Mouse (Mus musculus) E14TG2a.4 (cell line): ENCODE measurements around the gene Rtl1.

ENCODE experiments used
- CTCF ChIP-seq: conservative IDR thresholded peaks from 2 replicates; pipeline ENCODE4 v1.5.1; 2014; ENCODE audit warnings: low read length
- NANOG ChIP-seq: IDR thresholded peaks from 2 replicates; pipeline ENCODE4 v1.6.1; 2014; ENCODE audit warnings: borderline replicate concordance, low read length, mixed read lengths
- POU5F1 ChIP-seq: IDR thresholded peaks from 2 replicates; pipeline ENCODE4 v1.6.1; 2014; ENCODE audit warnings: low read length, borderline replicate concordance

DNA sequence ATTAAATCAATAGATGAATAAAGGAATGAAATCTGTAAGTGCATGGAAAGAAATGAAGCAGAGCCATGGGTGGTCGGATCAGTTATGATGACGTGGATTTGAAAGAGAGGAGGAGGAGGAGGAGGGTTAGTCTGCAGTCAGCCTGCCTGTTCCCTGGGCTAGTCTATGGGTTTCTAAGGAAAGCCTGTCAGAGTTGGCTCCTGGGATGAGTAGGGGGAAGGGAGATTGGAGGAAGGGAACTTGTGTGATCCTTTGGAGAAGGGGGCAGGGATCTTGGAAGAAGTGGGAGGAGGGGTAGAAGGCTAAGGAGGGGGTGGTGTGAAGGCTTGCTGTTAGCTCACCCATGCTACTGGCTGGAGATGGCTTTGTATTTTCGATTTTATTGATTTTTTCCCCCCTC is 31.9 kb upstream of the Rtl1 start:
- TF ChIP-seq CTCF (no peak), NANOG (no peak), POU5F1 (no peak)
